Mouse (Mus musculus) lung, adult 2 months (tissue): ENCODE measurements around the gene Opcml. TPM values are rescaled to one million over a fixed set of nuclear protein-coding genes. Genes with fewer than 3 reads are reported as not detected.

Experiments used
- DNase-seq: peaks from one replicate; pipeline ENCODE4 v3.0.0; 2022
- H3K4me1 ChIP-seq: fragments of 200-500 bp; 2 replicates; pipeline ENCODE4 v1.6.1; 2011; ENCODE audit warnings: low read length; ENCODE audit not compliant: control insufficient read depth, insufficient read depth
- H3K4me3 ChIP-seq: fragments of 200-500 bp; replicated peaks from 2 replicates; pipeline ENCODE3; 2011; ENCODE audit warnings: low read depth, mild to moderate bottlenecking, control low read depth, low read length; ENCODE audit errors: extremely low read depth
- CTCF ChIP-seq: fragments of 200-500 bp; IDR thresholded peaks from 2 replicates; pipeline ENCODE4 v1.5.1; 2011; ENCODE audit warnings: mild to moderate bottlenecking, low read length, control low read depth; ENCODE audit not compliant: insufficient read depth
- POLR2A ChIP-seq: fragments of 200-500 bp; IDR thresholded peaks from 2 replicates; pipeline ENCODE4 v1.6.1; 2011; ENCODE audit warnings: low read depth, mild to moderate bottlenecking, control low read depth, low read length, borderline replicate concordance; ENCODE audit errors: extremely low read depth
- WGBS: fragments of 180-500 bp; shearing (Covaris S2); methylation state at CpG from one replicate; pipeline ENCODE4 v1.1.7; 2018; 5-methylcytosine and 5-hydroxymethylcytosine counted together
- polyA plus RNA-seq: library from polyadenylated mRNA; depleted of rRNA; stranded (reverse); fragments of >200 nt; gene quantifications from 2 replicates; pipeline ENCODE4 v1.2.3, GENCODE M21; 2012

Gene Opcml
- polyA plus RNA-seq, 1 experiment = 0.26 TPM

- DNase-seq = no peak
- TF ChIP-seq CTCF = no peak
- TF ChIP-seq POLR2A = no peak
Observed at GRCm38 (mm10) chr9:28319021-28319755, 528.6 kb downstream of the Opcml start.

GRCm38 (mm10) chr9:28319802-28320201 lies 529.2 kb downstream of the Opcml start:
- Histone ChIP-seq H3K4me1 (no peaks in the 10 kb centered on the region), H3K4me3 (no peak overlapping the region)
- DNase-seq = no peak
- 35% methylated on average over 1 of the region's 1 CpGs for WGBS
- TF ChIP-seq CTCF (no peak), POLR2A (no peak)

More at GRCm38 (mm10) chr9:28319021-28319755, 528.6 kb downstream of the Opcml start:
- WGBS = 67% methylated on average over 4 of the region's 4 CpGs
- H3K4me1 ChIP-seq = no peaks in the 10 kb centered on the region
- H3K4me3 ChIP-seq = no peak overlapping the region

DNA sequence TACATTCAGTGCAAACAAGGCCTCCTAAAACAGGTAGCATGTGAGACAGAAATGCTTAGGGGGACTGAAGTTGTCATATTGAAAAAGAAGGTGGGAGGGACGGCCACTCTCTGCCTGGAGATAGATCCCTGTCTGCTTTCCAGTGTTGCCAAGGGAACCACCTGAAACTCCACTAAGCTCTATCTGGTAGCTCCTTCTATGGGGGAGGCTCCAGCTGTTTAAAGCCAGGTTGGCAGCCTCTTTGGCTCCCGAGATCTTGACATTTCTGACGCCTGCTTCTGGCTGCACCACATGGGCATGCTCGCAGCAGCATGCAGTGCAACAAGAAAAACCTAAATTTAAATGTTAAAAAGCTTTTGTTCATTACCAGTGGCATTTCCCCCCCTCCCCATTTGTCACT lies 537.4 kb downstream of the Opcml start:
- TF ChIP-seq CTCF = no peak
- no peak for TF ChIP-seq POLR2A
- no peak for DNase-seq
- 45% methylated on average over 4 of the region's 4 CpGs for WGBS

DNA sequence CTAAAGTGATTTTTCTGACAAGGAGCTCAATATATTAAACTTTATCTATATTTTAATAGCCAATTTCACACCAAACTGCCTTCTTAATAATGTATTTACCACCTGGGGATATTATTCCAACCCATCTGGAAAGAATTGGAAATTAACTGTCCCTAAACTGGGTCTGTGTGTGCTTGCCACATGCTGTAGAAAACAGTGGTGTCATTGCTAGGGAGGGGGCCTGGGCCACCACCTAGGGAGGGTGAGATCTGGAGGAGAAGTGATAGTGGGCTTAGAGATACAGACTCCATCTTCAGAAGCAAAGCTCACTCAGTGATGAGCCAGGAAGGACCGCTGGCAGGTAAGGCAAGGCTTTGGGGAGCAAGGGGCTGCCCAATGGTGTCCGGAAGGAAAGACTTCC lies 537.9 kb downstream of the Opcml start:
- no peak overlapping the region for H3K4me3 ChIP-seq
- TF ChIP-seq POLR2A (no peak), CTCF (no peak)
- H3K4me1 ChIP-seq = no peaks in the 10 kb centered on the region
- no peak for DNase-seq
- 92% methylated on average over 2 of the region's 2 CpGs for WGBS

More for the DNA sequence above, 537.4 kb downstream of the Opcml start:
- no peaks in the 10 kb centered on the region for H3K4me1 ChIP-seq
- H3K4me3 ChIP-seq = no peak overlapping the region

DNA sequence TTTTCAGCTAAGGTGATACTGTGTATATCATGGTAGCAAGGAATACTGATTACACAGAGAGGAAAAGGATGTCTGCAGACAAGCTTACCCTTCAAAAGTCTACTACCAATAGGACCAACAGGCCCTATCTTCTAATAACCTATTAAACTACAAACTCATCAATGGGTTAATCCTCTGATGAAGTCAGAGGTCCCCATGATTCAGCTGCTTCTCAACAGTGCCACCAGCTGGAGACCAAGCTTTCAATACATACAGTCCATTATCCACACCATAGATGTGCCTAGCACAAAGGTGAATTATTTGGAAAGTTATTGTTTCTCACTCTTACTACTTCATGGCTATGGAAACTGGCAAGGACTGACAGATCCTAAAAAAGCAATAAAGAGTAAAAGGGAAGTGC lies 538.9 kb downstream of the Opcml start:
- H3K4me3 ChIP-seq = no peak overlapping the region
- H3K4me1 ChIP-seq = no peaks in the 10 kb centered on the region
- DNase-seq = no peak
- TF ChIP-seq POLR2A (no peak), CTCF (no peak)

DNA sequence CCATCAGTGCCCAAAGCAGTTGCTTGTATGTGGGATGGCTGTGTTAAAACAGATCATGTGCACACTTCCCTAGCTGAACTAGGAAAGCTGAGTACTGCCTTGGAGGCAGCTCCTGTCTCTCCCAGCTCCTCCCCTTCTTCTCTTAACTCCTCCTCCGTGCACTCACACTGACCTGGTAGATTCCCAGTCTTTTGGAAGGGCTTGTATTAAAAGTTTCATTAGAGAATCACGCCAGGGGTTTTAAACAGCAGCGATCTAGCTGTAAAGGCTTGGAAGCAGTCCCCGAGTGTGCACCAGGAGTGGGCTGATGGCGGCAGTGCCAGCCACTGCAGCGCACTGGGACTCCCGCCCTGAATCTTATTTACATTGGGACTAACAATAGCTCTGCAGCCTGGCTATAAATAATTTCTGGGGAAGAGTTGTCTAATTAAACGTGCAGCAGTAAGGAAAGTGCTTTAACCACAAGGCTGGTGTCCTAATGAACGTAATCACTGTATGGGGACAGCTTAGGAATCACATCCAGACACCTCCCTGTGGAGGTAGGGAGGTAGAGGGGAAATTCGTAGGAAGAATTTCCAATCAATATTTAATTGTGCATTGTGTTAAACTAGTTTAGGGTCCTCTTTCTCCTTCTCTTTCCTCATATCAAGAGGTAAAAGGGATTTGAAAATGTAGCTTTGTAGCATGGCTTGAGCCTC lies 546.1 kb downstream of the Opcml start:
- 20% methylated on average over 10 of the region's 10 CpGs for WGBS

GRCm38 (mm10) chr9:28337837-28338236 lies 547.3 kb downstream of the Opcml start:
- no peak for DNase-seq
- Histone ChIP-seq H3K4me1 (no peaks in the 10 kb centered on the region), H3K4me3 (no peak overlapping the region)
- no peak for TF ChIP-seq POLR2A
- TF ChIP-seq CTCF = no peak
- WGBS = 60% methylated on average over 2 of the region's 2 CpGs

More for the DNA sequence above, 546.1 kb downstream of the Opcml start:
- no peak for DNase-seq
- Histone ChIP-seq H3K4me3 (no peak overlapping the region), H3K4me1 (no peaks in the 10 kb centered on the region)
- TF ChIP-seq CTCF = no peak
- TF ChIP-seq POLR2A = no peak

DNA sequence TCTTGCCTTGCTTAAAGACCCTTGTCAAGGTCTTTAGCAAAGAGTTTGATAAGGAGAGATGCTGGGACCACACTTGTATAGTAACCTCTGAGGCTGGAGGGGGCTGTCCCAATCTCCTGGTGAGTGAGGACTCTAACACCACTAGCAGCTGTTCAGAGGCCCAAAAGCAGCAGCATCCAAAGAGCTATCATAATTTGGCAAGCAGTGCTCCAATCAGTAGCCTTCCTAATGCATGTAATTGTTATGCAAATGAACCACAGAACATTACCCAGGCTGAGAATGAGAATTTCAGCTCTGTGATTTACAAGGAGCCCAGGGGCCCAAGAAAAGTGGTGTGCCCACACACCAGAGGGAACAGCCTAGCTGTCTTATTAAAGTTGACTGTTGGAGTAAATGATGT lies 564.4 kb downstream of the Opcml start:
- TF ChIP-seq CTCF = no peak
- no peak for TF ChIP-seq POLR2A
- Histone ChIP-seq H3K4me3 (no peak overlapping the region), H3K4me1 (no peaks in the 10 kb centered on the region)
- DNase-seq = no peak

DNA sequence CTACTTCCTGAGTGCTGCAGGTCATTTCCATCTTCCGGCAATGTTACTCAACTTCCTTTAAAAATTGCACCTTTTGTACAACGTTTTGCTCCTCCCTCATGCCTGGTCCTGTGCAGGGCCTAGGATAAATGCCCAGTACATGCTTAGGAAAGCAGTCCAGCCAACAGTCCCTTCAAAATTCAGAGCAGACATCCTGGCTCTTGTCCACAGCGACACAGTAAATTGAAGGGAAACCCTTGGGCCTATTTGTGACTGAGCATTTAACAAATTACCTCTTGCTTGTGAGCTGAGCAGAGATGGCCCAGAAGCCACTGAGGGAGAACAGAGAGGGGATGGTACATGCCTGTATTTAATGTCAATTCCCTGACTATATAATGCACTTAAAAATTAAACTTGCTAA lies 567.4 kb downstream of the Opcml start:
- no peak for DNase-seq
- WGBS = 52% methylated on average over 3 of the region's 3 CpGs
- Histone ChIP-seq H3K4me3 (no peak overlapping the region), H3K4me1 (no peaks in the 10 kb centered on the region)
- TF ChIP-seq CTCF (no peak), POLR2A (no peak)

DNA sequence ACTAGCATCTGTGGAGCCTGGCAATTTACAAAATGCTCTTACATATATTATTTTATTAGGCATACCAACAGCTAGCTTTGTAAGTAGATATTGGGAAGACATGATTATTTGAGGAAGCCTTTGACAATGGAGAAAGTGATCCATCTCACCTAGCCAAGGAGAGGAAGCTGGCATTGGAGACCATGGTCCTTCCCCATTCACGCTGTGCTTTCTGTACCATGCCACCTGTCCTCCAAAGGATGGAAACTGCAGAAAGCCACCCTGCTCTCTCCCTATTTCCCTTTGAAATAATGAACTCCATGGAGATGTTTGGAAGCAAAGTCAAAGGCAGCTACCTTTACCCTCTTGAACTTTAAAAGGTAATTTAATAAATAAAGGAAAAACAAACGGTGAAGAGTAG lies 570.1 kb downstream of the Opcml start:
- DNase-seq = no peak
- H3K4me3 ChIP-seq = no peak overlapping the region
- WGBS = 81% methylated on average over 2 of the region's 2 CpGs
- TF ChIP-seq CTCF (no peak), POLR2A (no peak)
- no peaks in the 10 kb centered on the region for H3K4me1 ChIP-seq
